Mouse (Mus musculus): Measurements from ENCODE around the gene Rab3gap1.

- TF ChIP-seq EP300 (IDR thresholded peaks at IDR 0.05; ENCODE audit: low read depth) (no peak), CTCF (IDR thresholded peaks at IDR 0.05; ENCODE audit: low read depth) (no peak)
These were observed 114.9 kb downstream of the Rab3gap1 start for GRCm38 (mm10) chr1:127983274-127983993.
